Mouse (Mus musculus) forebrain, embryonic 10.5 days (tissue): ENCODE results near the gene Imp3. TPM values are rescaled to one million over a fixed set of nuclear protein-coding genes. Genes with fewer than 3 reads are reported as not detected.
"Not testable (repeated sequence)": the region's sequence is repeated elsewhere in the genome, so short reads cannot be mapped to it uniquely, and the experiment has no call there.

Source experiments
- DNase-seq: peaks from one replicate; pipeline ENCODE4 v3.0.0-alpha.2; 2017; ENCODE audit warnings: low spot score; ENCODE audit errors: extremely low spot score
- H3K27ac ChIP-seq: fragments of 300-500 bp; sonication (generic); 2 replicates; pipeline ENCODE4 v1.5.1; 2016; ENCODE audit warnings: mild to moderate bottlenecking
- H3K27me3 ChIP-seq: fragments of 300-500 bp; sonication (generic); 2 replicates; pipeline ENCODE4 v1.6.1; 2016; ENCODE audit warnings: mild to moderate bottlenecking; ENCODE audit not compliant: poor library complexity, severe bottlenecking
- H3K36me3 ChIP-seq: fragments of 300-500 bp; sonication (generic); replicated peaks from 2 replicates; pipeline ENCODE4 v1.6.1; 2016; ENCODE audit warnings: mild to moderate bottlenecking, moderate library complexity
- H3K4me1 ChIP-seq: fragments of 300-500 bp; sonication (generic); 2 replicates; pipeline ENCODE4 v1.6.1; 2016
- H3K4me3 ChIP-seq: fragments of 300-500 bp; sonication (generic); 2 replicates; pipeline ENCODE4 v1.5.1; 2016; ENCODE audit warnings: mild to moderate bottlenecking, moderate library complexity
- H3K9me3 ChIP-seq: fragments of 300-500 bp; sonication (generic); 2 replicates; pipeline ENCODE4 v1.6.1; 2016; ENCODE audit warnings: mild to moderate bottlenecking, moderate library complexity
- WGBS: fragments of 180-500 bp; shearing (Covaris S2); methylation state at CpG from one replicate; pipeline ENCODE4 v1.1.7; 2016; 5-methylcytosine and 5-hydroxymethylcytosine counted together
- polyA plus RNA-seq: library from polyadenylated mRNA; unstranded; fragments of >200 nt; fragmentation: Nextera tagmentation; extraction: Ambion mirVana; gene quantifications from 2 replicates; pipeline ENCODE4 v1.2.1, GENCODE M21; 2016

Gene Imp3
- polyA plus RNA-seq, 1 experiment from 2014 or later, result 72.1 TPM

- Histone ChIP-seq H3K27ac (no peak overlapping the region), H3K4me1 (peaks cover 56% of the 10 kb centered on the region), H3K4me3 (peak overlapping the region; percentile 37), H3K9me3 (peaks cover 8% of the 10 kb centered on the region; the same call in 1 of the 2 replicates), H3K27me3 (peaks cover 8% of the 10 kb centered on the region), H3K36me3 (peaks cover 58% of the 10 kb centered on the region)
- no peak for DNase-seq
- WGBS, result 95% methylated on average over 26 of the region's 26 CpGs
Measured at GRCm38 (mm10) chr9:56925291-56926024, 11.8 kb upstream of the Imp3 start.

- Histone ChIP-seq H3K36me3 (peaks cover 52% of the 10 kb centered on the region), H3K4me3 (0 out of 2 replicates have a peak overlapping the region, but pooled peaks have one; percentile 76), H3K9me3 (peaks cover 8% of the 10 kb centered on the region; the same call in 1 of the 2 replicates), H3K4me1 (peaks cover 56% of the 10 kb centered on the region), H3K27ac (no peak overlapping the region), H3K27me3 (peaks cover 8% of the 10 kb centered on the region)
- 94% methylated on average over 10 of the region's 10 CpGs for WGBS
- no peak for DNase-seq
Measured at GRCm38 (mm10) chr9:56926025-56926360, 11.3 kb upstream of the Imp3 start.

- Histone ChIP-seq H3K36me3 (peaks cover 49% of the 10 kb centered on the region), H3K9me3 (peaks cover 8% of the 10 kb centered on the region; the same call in 1 of the 2 replicates), H3K4me1 (peaks cover 56% of the 10 kb centered on the region), H3K27me3 (peaks cover 8% of the 10 kb centered on the region), H3K4me3 (peak overlapping the region; percentile 76), H3K27ac (peak overlapping the region; percentile 95; the same call in 1 of the 2 replicates)
- DNase-seq, result no peak
- WGBS, result 80% methylated on average over 10 of the region's 10 CpGs
Measured at GRCm38 (mm10) chr9:56926387-56926786, 10.9 kb upstream of the Imp3 start.

GRCm38 (mm10) chr9:56927191-56928012, 9.9 kb upstream of the Imp3 start:
- Histone ChIP-seq H3K4me1 (peaks cover 56% of the 10 kb centered on the region), H3K4me3 (peak overlapping the region; percentile 76), H3K27ac (peak overlapping the region; percentile 95), H3K9me3 (no peaks in the 10 kb centered on the region), H3K27me3 (peaks cover 8% of the 10 kb centered on the region), H3K36me3 (peaks cover 38% of the 10 kb centered on the region)
- DNase-seq, result peak; percentile 63
- WGBS, result under 1% methylated on average over 35 of the region's 35 CpGs

- DNase-seq, result peak; percentile 93
- H3K4me3 ChIP-seq, result peak within 1 kb of the TSS; percentile 76
- peaks cover 8% of the 10 kb centered on the region for H3K27me3 ChIP-seq
- under 1% methylated on average over 49 of the region's 50 CpGs for WGBS
- no peaks in the 10 kb centered on the region for H3K9me3 ChIP-seq
- H3K36me3 ChIP-seq, result peaks cover 30% of the 10 kb centered on the region
- peak within 1 kb of the TSS; percentile 95 for H3K27ac ChIP-seq
- H3K4me1 ChIP-seq, result peaks cover 52% of the 10 kb centered on the region
Measured at GRCm38 (mm10) chr9:56928041-56928811, 9.0 kb upstream of the Imp3 start, which contains the start of gene Snx33. TSS of gene Snx33 (minus strand) at chr9:56928371.

GRCm38 (mm10) chr9:56929496-56929895, 7.8 kb upstream of the Imp3 start:
- Histone ChIP-seq H3K36me3 (peaks cover 19% of the 10 kb centered on the region), H3K27me3 (peaks cover 8% of the 10 kb centered on the region), H3K4me3 (no peak overlapping the region), H3K4me1 (peaks cover 40% of the 10 kb centered on the region), H3K27ac (no peak overlapping the region), H3K9me3 (no peaks in the 10 kb centered on the region)
- no peak for DNase-seq
- 73% methylated on average over 4 of the region's 4 CpGs for WGBS

- Histone ChIP-seq H3K27me3 (peaks cover 8% of the 10 kb centered on the region), H3K27ac (no peak overlapping the region), H3K36me3 (peaks cover 9% of the 10 kb centered on the region), H3K4me1 (peaks cover 29% of the 10 kb centered on the region), H3K9me3 (no peaks in the 10 kb centered on the region), H3K4me3 (no peak overlapping the region)
- 89% methylated on average over 1 of the region's 1 CpGs for WGBS
- DNase-seq, result no peak
Measured at GRCm38 (mm10) chr9:56930556-56930955, 6.7 kb upstream of the Imp3 start.

- H3K9me3 ChIP-seq, result no peaks in the 10 kb centered on the region
- H3K4me1 ChIP-seq, result peaks cover 19% of the 10 kb centered on the region
- no peak for DNase-seq
- peak overlapping the region; percentile 90 for H3K4me3 ChIP-seq
- WGBS, result 19% methylated on average over 6 of the region's 6 CpGs
- H3K27me3 ChIP-seq, result no peaks in the 10 kb centered on the region
- peaks cover 12% of the 10 kb centered on the region for H3K36me3 ChIP-seq
- H3K27ac ChIP-seq, result peak overlapping the region; percentile 60; the same call in 1 of the 2 replicates
Measured at GRCm38 (mm10) chr9:56936861-56937222, 433 bp upstream of the Imp3 start.

- no peak for DNase-seq
- Histone ChIP-seq H3K27me3 (no peaks in the 10 kb centered on the region), H3K9me3 (no peaks in the 10 kb centered on the region), H3K4me1 (peaks cover 19% of the 10 kb centered on the region), H3K36me3 (peaks cover 20% of the 10 kb centered on the region), H3K4me3 (peak overlapping the region; percentile 90), H3K27ac (peak overlapping the region; percentile 89; the same call in 1 of the 2 replicates)
- 6% methylated on average over 7 of the region's 7 CpGs for WGBS
Measured at GRCm38 (mm10) chr9:56938374-56938773, 1.1 kb downstream of the Imp3 start.

GRCm38 (mm10) chr9:56947481-56947880, 10.2 kb downstream of the Imp3 start:
- not testable (repeated sequence) for H3K4me3 ChIP-seq, H3K27ac ChIP-seq, H3K27me3 ChIP-seq, DNase-seq, H3K9me3 ChIP-seq, H3K36me3 ChIP-seq
- 33% methylated on average over 3 of the region's 3 CpGs for WGBS
- H3K4me1 ChIP-seq, result peaks cover 16% of the 10 kb centered on the region

- not testable (repeated sequence) for H3K27me3 ChIP-seq, H3K9me3 ChIP-seq, H3K36me3 ChIP-seq, H3K4me3 ChIP-seq, DNase-seq, H3K27ac ChIP-seq
- WGBS, result 93% methylated on average over 5 of the region's 5 CpGs
- peaks cover 16% of the 10 kb centered on the region for H3K4me1 ChIP-seq
Measured at GRCm38 (mm10) chr9:56948699-56949098, 11.4 kb downstream of the Imp3 start.

- Histone ChIP-seq H3K4me3 (peak overlapping the region; percentile 71), H3K27me3 (no peaks in the 10 kb centered on the region)
Measured at GRCm38 (mm10) chr9:56949767-56950166, 12.5 kb downstream of the Imp3 start.

More at GRCm38 (mm10) chr9:56949767-56950166, 12.5 kb downstream of the Imp3 start:
- no peaks in the 10 kb centered on the region for H3K9me3 ChIP-seq
- DNase-seq, result peak; percentile 19
- peaks cover 16% of the 10 kb centered on the region for H3K4me1 ChIP-seq
- H3K36me3 ChIP-seq, result no peaks in the 10 kb centered on the region
- peak overlapping the region; percentile 92 for H3K27ac ChIP-seq
- WGBS, result 34% methylated on average over 13 of the region's 13 CpGs
